Mouse (Mus musculus): ENCODE measurements at regions not wholly inside any gene's neighbourhood (a gene's known extent, or its start where the extent isn't known, plus 50 kb on each side); places are given as distances from the start of the nearest gene placed in this dataset.
A peak's percentile ranks its signal among the peaks of the same experiment; 100 is the strongest.
"Not testable (repeated sequence)": the region's sequence is repeated elsewhere in the genome, so short reads cannot be mapped to it uniquely, and the experiment has no call there.

GRCm38 (mm10) chr9:116425400-116425799 lies 250.2 kb upstream of the Tgfbr2 start:
- not testable (repeated sequence) for DNase-seq

DNA sequence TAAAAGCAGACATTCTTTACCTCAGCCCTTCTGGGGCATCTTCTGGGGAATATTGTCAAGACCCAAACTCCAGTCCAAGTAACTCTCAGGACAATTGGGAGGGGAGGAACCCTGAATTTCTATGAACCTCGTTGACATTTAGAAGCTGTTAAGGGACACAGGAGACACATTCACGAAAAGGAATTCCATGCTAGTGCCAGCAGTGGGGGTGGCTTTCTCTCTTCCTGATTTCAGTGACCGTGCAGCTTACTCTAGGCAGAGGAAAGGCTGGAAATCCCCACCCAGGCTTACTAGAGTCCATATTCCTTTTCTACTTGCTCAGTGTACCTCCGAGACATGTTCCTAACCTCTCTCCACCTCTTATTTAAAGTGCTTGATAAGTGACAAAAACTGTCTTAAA lies 239.9 kb upstream of the Tgfbr2 start:
- no peak for DNase-seq

DNA sequence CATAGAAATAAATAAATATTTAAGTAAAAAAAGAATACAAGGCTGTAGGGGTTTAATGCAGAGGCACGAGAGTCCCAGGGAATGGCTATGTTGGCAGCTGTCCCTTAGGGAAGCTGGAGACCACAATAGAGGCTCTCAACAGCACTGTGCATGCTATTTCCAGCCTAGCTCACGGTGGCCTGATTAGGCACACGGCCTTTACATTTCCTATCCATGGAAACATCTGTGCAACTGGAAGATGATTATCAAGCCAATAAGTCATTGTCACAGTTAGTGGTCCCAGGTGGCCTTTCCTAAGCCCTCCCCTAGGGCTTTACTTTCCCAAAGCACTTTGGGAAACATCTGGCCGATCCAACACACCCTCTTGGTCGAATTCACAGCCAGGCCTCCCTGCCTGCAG lies 235.9 kb upstream of the Tgfbr2 start:
- no peak for DNase-seq

GRCm38 (mm10) chr9:116410461-116410860 lies 235.3 kb upstream of the Tgfbr2 start:
- no peak for DNase-seq

GRCm38 (mm10) chr9:116408116-116408515 lies 233.0 kb upstream of the Tgfbr2 start:
- DNase-seq: no peak

- no peak for DNase-seq
Measured at GRCm38 (mm10) chr9:116405051-116405450, 229.9 kb upstream of the Tgfbr2 start.

DNA sequence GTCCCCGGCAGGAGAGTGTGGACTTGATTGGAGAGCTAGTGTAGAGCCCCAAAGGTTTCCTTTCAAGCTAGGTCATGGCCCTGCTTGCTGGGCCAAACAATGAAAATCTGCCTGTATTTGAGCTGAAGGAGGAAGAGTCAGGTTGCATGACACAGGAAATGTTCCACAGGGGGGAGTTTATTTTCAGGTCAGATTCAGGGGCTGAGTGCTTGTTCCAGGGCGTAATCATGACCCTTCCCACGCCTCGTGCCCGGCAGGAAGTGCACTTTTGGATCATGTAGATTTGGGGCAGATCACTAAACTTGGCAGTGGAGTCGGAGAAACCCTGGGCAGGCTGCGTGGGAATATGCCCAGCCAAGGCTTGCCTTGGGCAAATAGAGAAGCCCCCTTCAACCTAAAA lies 226.7 kb upstream of the Tgfbr2 start:
- DNase-seq: no peak

DNA sequence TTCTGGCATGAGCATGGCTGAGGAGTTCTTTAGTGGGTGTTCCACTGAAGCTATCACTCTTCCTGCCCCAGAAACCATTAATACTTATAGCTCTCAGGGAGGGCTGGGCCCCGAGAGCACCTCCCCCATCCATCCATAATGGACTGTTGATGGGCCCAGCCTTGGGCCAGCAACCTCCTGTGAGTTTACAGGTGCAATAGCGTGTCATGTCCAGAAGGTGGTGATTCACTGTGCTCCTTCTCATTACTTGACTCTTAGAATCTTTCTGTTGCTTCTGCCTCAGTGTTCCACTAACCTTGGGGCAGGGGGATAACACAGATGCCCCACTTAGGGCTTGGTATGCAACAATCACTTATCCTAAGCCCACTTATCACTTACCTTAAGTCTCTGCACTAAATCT lies 225.1 kb upstream of the Tgfbr2 start:
- DNase-seq: no peak

- DNase-seq: no peak
Measured at GRCm38 (mm10) chr9:116399296-116399695, 224.1 kb upstream of the Tgfbr2 start.

- no peak for DNase-seq
Measured at GRCm38 (mm10) chr9:116392258-116392657, 217.1 kb upstream of the Tgfbr2 start.

GRCm38 (mm10) chr9:116389781-116390180 lies 214.6 kb upstream of the Tgfbr2 start:
- no peak for DNase-seq

GRCm38 (mm10) chr9:116388863-116389262 lies 213.7 kb upstream of the Tgfbr2 start:
- peak; percentile 30 for DNase-seq

DNA sequence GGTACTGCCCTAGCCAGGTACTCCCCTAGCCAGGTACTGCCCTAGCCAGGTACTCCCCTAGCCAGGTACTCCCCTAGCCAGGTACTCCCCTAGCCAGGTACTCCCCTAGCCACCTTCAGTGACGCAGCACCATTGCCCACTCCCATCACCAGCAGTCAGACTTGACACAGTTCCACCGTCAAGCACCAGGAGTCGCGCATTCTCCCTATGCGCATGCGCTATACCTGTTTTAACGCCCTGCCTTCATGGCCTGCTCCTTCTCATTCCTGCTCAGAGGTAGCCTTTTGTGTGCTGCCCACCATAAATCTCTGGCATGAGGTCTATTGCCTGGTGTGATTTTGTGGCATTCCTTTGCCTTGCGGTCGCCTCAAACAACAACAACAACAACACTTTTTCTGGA lies 212.9 kb upstream of the Tgfbr2 start:
- no peak for DNase-seq

DNA sequence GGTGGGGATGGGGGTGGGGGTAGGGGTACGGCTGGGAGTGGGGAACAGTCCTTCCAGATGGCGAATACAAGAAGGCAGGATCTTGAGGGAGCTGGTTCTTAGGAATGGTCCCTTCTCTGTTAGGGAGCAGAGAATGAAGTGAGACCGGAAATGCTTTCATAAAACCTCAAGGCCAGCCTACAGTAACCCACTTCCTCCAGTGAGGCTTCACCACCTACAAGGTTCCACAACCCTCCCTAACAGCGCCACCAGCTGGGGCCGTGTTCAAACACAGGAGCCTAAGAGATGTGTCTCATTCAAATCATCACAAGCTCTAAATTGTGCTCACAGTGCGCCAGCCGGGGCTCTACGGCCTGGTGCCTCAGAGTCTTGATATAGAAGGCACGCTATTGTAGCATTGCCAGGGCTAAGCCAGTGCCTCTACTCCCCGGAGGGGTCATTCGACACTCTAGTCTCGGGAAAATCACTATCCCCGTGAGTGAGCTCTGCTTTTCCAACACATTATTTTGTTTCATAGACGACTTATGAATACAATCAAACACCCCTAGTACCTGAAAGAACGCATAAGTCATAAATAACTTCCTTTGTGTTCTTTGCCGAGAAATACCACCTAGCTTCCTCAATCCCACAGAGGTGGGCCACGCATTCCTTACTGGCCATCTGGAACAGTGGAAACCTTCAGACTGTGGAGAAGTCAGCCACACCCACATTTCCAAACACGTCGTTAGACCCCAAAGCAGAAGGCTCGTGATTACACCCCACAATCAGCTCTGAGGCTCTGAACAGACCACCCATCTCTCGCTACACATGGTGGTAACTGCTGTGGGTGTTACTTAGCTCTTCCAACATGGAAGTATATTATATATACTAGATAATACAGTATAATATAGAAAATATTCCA lies 209.3 kb upstream of the Tgfbr2 start:
- peak; percentile 70 for DNase-seq

DNA sequence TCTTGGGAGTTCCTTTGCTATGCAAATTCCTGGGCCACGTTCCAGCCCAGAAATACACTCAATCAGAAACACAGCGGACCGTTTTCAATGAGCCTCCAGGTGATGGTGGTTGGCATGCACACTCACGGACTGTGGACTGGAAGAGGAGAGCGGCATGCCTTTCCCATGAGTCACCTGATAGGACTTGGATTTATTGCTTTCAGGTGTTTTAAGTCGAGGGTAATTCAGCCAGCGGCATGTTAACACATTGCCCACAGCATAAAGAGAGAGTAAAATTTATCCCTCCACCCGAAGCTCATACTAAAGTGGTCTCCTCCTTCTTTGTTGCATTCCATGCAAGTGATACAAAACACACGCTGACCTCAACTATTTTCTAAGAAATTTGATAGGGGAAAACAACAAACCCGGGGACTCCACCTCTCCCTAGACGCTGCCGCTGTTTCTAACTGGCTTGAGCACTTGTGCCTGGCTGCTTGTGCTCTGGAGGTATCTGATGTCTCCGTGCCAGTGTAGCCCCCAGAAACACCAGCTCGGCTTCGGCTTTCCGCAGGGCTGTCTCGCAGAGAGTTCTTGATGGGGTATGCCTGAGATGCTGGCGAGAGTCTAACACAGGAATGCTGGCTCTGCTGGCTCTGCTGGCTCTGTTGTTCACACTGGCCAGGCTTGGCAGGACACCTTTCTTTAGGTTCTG lies 208.4 kb upstream of the Tgfbr2 start:
- DNase-seq: peak; percentile 57

DNA sequence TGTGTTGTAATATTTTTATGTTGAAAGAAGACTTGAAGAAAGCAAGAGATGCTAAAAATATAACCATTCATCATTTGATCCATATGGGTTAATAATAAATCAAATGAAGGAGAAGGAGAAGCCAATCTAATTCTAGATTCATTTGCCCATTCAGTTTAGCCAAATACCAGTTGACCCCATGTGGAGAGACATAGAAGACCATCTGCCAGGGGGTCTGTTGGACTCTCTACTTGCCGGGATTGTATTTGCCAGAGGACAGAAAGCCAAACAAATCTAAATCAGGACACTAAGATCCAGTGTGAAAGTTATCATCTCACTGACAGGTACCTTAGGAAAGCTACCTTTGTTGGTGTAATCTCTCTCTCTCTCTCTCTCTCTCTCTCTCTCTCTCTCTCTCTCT lies 202.5 kb upstream of the Tgfbr2 start:
- no peak for DNase-seq

DNA sequence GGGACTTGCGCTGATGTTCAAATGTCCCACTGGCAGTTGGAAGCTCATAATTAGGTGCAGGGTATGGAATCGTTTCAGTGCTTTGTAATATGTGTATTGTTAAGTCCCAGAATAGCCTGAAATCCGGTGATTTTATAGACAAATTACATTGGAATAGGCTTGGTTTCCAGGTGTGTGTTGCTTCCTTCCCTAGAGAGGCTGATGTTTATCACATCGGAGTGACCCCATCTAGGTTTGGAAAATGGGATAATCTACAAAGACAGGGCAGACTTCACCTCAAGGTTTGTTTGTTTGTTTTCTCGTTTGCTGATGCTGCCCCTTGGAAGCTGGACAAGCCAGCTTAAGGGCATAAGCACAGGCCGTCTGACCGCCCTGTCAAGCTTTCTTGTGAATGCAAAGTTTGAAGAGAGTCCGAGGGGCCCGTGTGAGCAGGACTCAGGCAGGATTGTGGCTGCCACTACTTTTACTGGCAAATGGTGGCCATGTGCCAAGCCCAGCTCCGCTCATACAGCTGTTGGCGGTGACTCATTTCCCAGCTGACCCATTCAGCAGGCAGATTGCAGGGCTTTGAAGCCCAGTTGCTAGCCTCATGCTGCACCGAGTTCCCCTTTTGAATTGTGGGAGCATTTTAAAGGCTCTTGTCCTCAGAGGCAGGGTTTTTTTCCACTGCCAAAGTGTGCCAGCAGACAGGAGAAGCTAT lies 200.6 kb upstream of the Tgfbr2 start:
- DNase-seq: no peak

DNA sequence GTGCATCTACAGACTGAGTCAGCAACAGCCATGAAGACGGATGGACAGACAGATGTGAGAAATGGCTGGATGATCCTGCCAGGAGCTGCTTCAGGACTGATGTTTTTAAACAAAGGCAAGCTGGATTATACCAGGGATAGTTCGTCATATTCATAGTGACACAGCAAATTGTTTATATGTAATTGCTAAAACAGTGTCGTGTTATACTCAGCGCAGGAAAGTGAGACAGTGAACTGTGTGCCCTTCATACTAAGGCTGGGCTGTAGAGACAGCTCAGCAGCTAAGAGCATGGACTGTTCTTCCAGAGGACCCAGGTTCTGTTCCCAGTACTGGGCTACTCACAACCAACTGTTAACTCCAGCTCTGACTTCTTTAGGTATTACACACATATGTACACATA lies 199.2 kb upstream of the Tgfbr2 start:
- no peak for DNase-seq

DNA sequence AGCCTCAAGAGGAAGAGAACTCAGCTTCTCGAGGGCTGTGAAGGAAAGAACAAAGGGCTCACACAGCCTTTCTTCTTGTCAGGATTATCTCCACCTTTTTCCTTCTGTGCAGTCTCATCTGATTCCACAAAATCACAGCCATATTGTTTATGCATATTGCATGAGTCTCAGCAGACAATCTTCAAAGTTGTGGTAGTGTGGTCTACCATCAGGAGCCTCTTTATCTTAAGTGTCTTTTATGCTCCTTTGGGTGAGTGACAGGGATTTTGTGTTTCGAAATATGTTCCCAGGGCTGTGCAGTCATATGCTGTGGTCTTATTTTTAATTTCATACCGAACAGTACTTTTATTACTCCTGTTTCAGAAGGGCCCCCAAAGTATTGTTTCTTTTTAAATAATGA lies 198.2 kb upstream of the Tgfbr2 start:
- DNase-seq: no peak

GRCm38 (mm10) chr9:116369059-116369718 lies 194.0 kb upstream of the Tgfbr2 start:
- DNase-seq: no peak

DNA sequence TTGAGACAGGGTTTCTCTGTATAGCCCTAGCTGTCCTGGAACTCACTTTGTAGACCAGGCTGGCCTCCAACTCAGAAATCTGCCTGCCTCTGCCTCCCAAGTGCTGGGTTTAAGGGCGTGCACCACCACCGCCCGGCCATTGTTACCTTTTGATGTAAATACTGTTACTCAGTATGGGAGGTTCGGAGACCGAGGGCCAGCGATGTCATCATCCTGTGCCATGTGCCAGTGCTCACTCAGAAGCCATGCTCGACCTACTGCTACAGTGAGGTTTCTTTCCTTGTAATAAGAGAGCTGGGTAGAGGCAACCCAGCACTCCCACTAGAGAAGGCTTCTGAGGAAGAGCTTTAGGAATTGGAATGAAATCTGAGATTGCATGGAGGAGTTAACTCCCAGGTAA lies 191.6 kb upstream of the Tgfbr2 start:
- no peak for DNase-seq

DNA sequence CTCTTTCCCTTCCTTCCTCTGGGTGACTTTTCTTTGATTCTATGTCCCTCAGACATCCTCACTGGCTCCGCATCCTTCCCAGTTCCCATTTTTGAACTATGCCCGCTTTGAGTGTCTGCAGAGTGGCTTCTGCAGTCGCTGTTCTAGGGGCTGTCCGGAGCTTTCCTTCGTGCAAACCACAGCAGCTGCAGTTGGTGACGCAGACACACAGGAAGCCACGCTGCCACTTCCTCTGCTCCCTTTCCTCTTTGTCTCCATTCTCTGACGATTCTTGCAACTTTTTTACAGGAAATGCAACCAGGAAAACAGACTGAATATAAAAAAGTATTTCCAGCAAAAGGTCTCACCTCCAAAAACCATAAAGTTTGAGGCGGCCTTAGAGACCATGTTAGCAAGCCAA lies 191.0 kb upstream of the Tgfbr2 start:
- DNase-seq: no peak

DNA sequence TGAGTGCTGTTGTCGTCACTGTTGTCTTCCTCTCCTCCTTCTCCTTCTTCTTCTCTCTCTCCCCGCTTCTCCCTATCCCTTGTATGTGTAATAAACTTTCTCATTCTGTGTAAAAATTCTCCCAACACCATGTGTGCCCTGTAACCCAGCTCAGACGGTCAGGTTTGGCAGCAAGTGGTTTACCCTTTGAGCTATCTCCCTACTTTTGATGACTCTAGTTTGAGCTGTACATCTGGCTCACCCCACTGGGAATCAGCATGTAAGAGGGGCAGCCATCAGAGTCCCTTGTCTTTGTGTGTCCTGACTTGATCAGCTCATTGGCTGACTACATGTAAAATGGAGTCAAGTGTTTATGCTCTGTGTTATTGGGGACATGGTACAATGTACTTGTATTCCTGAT lies 190.5 kb upstream of the Tgfbr2 start:
- DNase-seq: no peak

All from embryo, embryonic 11 days (tissue).